Mouse (Mus musculus): Measurements from ENCODE around the gene St3gal5.

DNA sequence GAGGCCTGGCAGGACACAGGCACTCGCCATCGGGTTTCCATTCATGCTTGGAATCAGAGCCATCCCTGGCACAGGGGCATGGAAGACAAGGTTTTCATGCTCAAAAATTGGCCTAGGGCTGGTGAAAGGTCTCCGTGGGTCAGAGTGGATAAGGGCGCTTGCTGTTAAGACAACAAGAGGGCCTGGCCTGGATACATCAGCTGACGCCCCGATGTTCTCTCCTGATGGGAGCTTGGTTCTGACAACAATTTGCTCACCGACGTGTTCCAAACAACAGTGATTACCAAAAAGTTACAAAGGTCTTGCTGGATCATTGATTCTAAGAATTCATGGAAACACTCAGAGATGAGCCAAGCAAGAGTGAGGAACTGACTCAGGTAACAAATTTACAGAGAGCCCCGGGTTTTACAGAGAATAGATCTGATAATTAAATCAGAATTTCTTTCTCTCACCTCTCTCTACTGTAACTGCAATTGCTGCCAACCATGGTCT lies 38.9 kb upstream of the St3gal5 start:
- TF ChIP-seq CTCF (IDR thresholded peaks at IDR 0.05; ENCODE audit: control insufficient read depth, insufficient read depth, insufficient read length): no peak
- TF ChIP-seq MAX (IDR thresholded peaks at IDR 0.05): no peak
